Mouse (Mus musculus): ENCODE measurements around the gene Dmbx1.

Gene Dmbx1

GRCm38 (mm10) chr4:115897901-115898631 is 41.7 kb downstream of the Dmbx1 start:
- Histone ChIP-seq H3K4me3 (replicated peaks; ENCODE audit: low read length) (peak overlapping the region; percentile 82), H3K4me1 (replicated peaks; ENCODE audit: low read depth, low read length) (peaks cover 42% of the 10 kb centered on the region)

DNA sequence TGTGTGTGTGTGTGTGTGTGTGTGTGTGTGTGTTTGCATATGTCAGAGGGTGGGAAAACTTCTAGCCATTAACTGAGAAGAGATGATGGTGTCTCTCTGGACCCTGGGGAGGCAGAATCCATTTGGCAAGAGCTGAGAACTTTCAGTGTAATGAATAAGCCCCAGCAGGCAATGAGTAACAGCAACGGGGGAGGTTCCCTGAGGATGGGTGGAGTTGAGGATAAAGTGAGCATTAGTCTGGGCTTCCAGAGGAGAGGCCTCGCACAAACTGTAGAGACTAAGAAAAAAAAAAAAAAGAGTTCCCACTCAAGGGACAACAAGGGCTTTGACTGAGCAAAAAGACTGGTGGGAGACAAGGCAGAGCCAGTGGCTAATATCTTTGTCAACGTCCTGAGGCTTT is 45.4 kb downstream of the Dmbx1 start:
- TF ChIP-seq POU5F1 (IDR thresholded peaks at IDR 0.05; ENCODE audit: borderline replicate concordance, low read length) (no peak), NANOG (IDR thresholded peaks at IDR 0.05; ENCODE audit: borderline replicate concordance, low read length) (no peak), CTCF (conservative IDR thresholded peaks at IDR 0.05; ENCODE audit: low read length) (no peak)
- H3K4me3 ChIP-seq (replicated peaks; ENCODE audit: low read length): no peak overlapping the region
- H3K36me3 ChIP-seq (ENCODE audit: insufficient read depth, low read length): no peaks in the 10 kb centered on the region
- peaks cover 60% of the 10 kb centered on the region for H3K4me1 ChIP-seq (replicated peaks; ENCODE audit: low read depth, low read length)
- H3K9me3 ChIP-seq (ENCODE audit: low read length): no peaks in the 10 kb centered on the region
- H3K27me3 ChIP-seq (ENCODE audit: insufficient read depth, low read length): peaks cover 81% of the 10 kb centered on the region

More at GRCm38 (mm10) chr4:115897901-115898631, 41.7 kb downstream of the Dmbx1 start:
- no peaks in the 10 kb centered on the region for H3K9me3 ChIP-seq (ENCODE audit: low read length)
- H3K27me3 ChIP-seq (ENCODE audit: insufficient read depth, low read length): peaks cover 79% of the 10 kb centered on the region
- no peaks in the 10 kb centered on the region for H3K36me3 ChIP-seq (ENCODE audit: insufficient read depth, low read length)
- TF ChIP-seq POU5F1 (IDR thresholded peaks at IDR 0.05; ENCODE audit: borderline replicate concordance, low read length) (no peak), NANOG (IDR thresholded peaks at IDR 0.05; ENCODE audit: borderline replicate concordance, low read length) (no peak), CTCF (conservative IDR thresholded peaks at IDR 0.05; ENCODE audit: low read length) (no peak)

- H3K4me1 ChIP-seq (replicated peaks; ENCODE audit: low read depth, low read length): peaks cover 34% of the 10 kb centered on the region
- TF ChIP-seq NANOG (IDR thresholded peaks at IDR 0.05; ENCODE audit: borderline replicate concordance, low read length) (no peak), POU5F1 (IDR thresholded peaks at IDR 0.05; ENCODE audit: borderline replicate concordance, low read length) (no peak), CTCF (conservative IDR thresholded peaks at IDR 0.05; ENCODE audit: low read length) (no peak)
- peak within 1 kb of the TSS; percentile 69 for H3K4me3 ChIP-seq (replicated peaks; ENCODE audit: low read length)
- H3K36me3 ChIP-seq (ENCODE audit: insufficient read depth, low read length): no peaks in the 10 kb centered on the region
- H3K27me3 ChIP-seq (ENCODE audit: insufficient read depth, low read length): peaks cover 80% of the 10 kb centered on the region
- 0 out of 2 replicates have a peak, but pooled peaks cover 4% of the 10 kb centered on the region for H3K9me3 ChIP-seq (ENCODE audit: low read length)
Measured at GRCm38 (mm10) chr4:115890553-115890952, 49.2 kb downstream of the Dmbx1 start, which contains the start of gene 6430628N08Rik. TSS of gene 6430628N08Rik (plus strand) at chr4:115890665.

GRCm38 (mm10) chr4:115890066-115890465 is 49.7 kb downstream of the Dmbx1 start:
- H3K4me1 ChIP-seq (replicated peaks; ENCODE audit: low read depth, low read length): peaks cover 29% of the 10 kb centered on the region
- H3K36me3 ChIP-seq (ENCODE audit: insufficient read depth, low read length): no peaks in the 10 kb centered on the region
- H3K27me3 ChIP-seq (ENCODE audit: insufficient read depth, low read length): peaks cover 81% of the 10 kb centered on the region
- no peak for TF ChIP-seq CTCF (conservative IDR thresholded peaks at IDR 0.05; ENCODE audit: low read length)
- H3K4me3 ChIP-seq (replicated peaks; ENCODE audit: low read length): peak overlapping the region; percentile 69
- 0 out of 2 replicates have a peak, but pooled peaks cover 4% of the 10 kb centered on the region for H3K9me3 ChIP-seq (ENCODE audit: low read length)

DNA sequence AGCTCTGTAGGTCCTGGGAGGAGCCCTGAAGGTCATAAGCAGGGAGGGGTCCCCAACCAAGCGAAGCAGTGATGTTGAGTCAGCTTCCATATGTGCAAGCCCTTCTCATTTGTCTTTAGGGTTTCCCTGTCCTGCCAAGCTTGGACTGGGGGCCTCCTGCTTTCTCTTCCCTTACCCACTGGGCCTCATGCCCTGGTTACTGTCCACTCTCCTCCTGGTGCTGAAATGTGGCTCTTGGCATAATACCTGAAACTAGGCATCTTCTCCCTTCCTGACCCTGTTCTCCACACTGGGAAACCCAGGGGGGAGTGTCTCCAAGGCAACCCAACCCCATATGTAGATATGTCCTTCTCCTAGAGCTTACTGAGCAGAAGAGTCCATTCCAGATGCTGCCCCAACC is 52.9 kb downstream of the Dmbx1 start:
- TF ChIP-seq CTCF (conservative IDR thresholded peaks at IDR 0.05; ENCODE audit: low read length) (no peak), POU5F1 (IDR thresholded peaks at IDR 0.05; ENCODE audit: borderline replicate concordance, low read length) (no peak), NANOG (IDR thresholded peaks at IDR 0.05; ENCODE audit: borderline replicate concordance, low read length) (no peak)
- Histone ChIP-seq H3K27me3 (ENCODE audit: insufficient read depth, low read length) (peaks cover 96% of the 10 kb centered on the region), H3K4me1 (replicated peaks; ENCODE audit: low read depth, low read length) (peaks cover 18% of the 10 kb centered on the region), H3K36me3 (ENCODE audit: insufficient read depth, low read length) (no peaks in the 10 kb centered on the region), H3K9me3 (ENCODE audit: low read length) (0 out of 2 replicates have a peak, but pooled peaks cover 4% of the 10 kb centered on the region), H3K4me3 (replicated peaks; ENCODE audit: low read length) (no peak overlapping the region)

GRCm38 (mm10) chr4:115885846-115886245 is 53.9 kb downstream of the Dmbx1 start:
- Histone ChIP-seq H3K4me3 (replicated peaks; ENCODE audit: low read length) (no peak overlapping the region), H3K27me3 (ENCODE audit: insufficient read depth, low read length) (peaks cover 96% of the 10 kb centered on the region), H3K36me3 (ENCODE audit: insufficient read depth, low read length) (no peaks in the 10 kb centered on the region), H3K4me1 (replicated peaks; ENCODE audit: low read depth, low read length) (peaks cover 12% of the 10 kb centered on the region), H3K9me3 (ENCODE audit: low read length) (0 out of 2 replicates have a peak, but pooled peaks cover 4% of the 10 kb centered on the region)
- TF ChIP-seq POU5F1 (IDR thresholded peaks at IDR 0.05; ENCODE audit: borderline replicate concordance, low read length) (no peak), CTCF (conservative IDR thresholded peaks at IDR 0.05; ENCODE audit: low read length) (no peak), NANOG (IDR thresholded peaks at IDR 0.05; ENCODE audit: borderline replicate concordance, low read length) (no peak)

- H3K36me3 ChIP-seq (ENCODE audit: insufficient read depth, low read length): no peaks in the 10 kb centered on the region
- TF ChIP-seq NANOG (IDR thresholded peaks at IDR 0.05; ENCODE audit: borderline replicate concordance, low read length): no peak
- no peak for TF ChIP-seq CTCF (conservative IDR thresholded peaks at IDR 0.05; ENCODE audit: low read length)
- no peak for TF ChIP-seq POU5F1 (IDR thresholded peaks at IDR 0.05; ENCODE audit: borderline replicate concordance, low read length)
- H3K4me3 ChIP-seq (replicated peaks; ENCODE audit: low read length): no peak within 1 kb of the TSS
- H3K4me1 ChIP-seq (replicated peaks; ENCODE audit: low read depth, low read length): no peaks in the 10 kb centered on the region
- H3K9me3 ChIP-seq (ENCODE audit: low read length): 0 out of 2 replicates have a peak, but pooled peaks cover 4% of the 10 kb centered on the region
- H3K27me3 ChIP-seq (ENCODE audit: insufficient read depth, low read length): peaks cover 96% of the 10 kb centered on the region
Measured at GRCm38 (mm10) chr4:115884022-115884421, 55.7 kb downstream of the Dmbx1 start, which contains the start of gene Kncn. TSS of gene Kncn (plus strand) at chr4:115884400.

GRCm38 (mm10) chr4:115882195-115882594 is 57.5 kb downstream of the Dmbx1 start:
- H3K27me3 ChIP-seq (ENCODE audit: insufficient read depth, low read length): peaks cover 97% of the 10 kb centered on the region
- TF ChIP-seq NANOG (IDR thresholded peaks at IDR 0.05; ENCODE audit: borderline replicate concordance, low read length) (no peak), CTCF (conservative IDR thresholded peaks at IDR 0.05; ENCODE audit: low read length) (no peak), POU5F1 (IDR thresholded peaks at IDR 0.05; ENCODE audit: borderline replicate concordance, low read length) (no peak)

More at GRCm38 (mm10) chr4:115882195-115882594, 57.5 kb downstream of the Dmbx1 start:
- Histone ChIP-seq H3K36me3 (ENCODE audit: insufficient read depth, low read length) (0 out of 2 replicates have a peak, but pooled peaks cover under 1% of the 10 kb centered on the region), H3K4me3 (replicated peaks; ENCODE audit: low read length) (no peak overlapping the region), H3K9me3 (ENCODE audit: low read length) (no peaks in the 10 kb centered on the region), H3K4me1 (replicated peaks; ENCODE audit: low read depth, low read length) (peaks cover 18% of the 10 kb centered on the region)
